Mouse (Mus musculus): ENCODE data around the gene Nrxn3. TPM values are rescaled to one million over a fixed set of nuclear protein-coding genes. Genes with fewer than 3 reads are reported as not detected.

Gene Nrxn3
- polyA plus RNA-seq, 1 experiment from 2014 or later: 0.31 TPM

DNA sequence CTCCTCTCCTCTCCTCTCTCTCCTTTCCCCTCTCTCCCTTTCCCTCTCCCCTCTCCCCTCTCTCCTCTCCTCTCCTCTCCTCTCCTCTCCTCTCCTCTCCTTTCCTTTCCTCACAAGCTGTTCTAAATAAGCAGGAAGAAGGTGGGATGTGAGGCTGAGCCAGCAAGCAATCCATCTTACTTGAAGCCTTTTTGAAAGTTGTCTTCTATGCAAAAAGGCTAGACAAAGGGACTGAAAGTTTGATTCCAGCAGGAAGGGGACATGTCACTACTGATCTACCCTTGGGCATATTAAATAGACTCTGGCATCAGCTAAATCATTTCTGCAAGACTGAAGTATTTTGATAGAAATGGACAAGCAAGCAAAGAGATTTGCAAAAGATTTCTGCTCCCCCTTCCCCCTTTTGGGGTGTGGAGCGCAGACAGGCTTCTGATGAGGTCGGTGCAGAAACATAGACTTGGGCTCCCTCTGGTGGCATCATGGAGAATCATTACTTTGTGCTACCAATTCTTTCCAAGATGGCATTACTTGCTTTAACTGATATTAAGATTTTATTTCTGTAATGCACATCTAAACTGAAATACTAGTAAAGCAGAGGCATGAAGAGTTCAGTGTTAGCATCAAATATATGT is 728.1 kb downstream of the Nrxn3 start:
- Histone ChIP-seq H3K4me3 (ENCODE audit: low read depth, low read length) (no peak overlapping the region), H3K9ac (ENCODE audit: low read length) (no peak overlapping the region), H3K27ac (replicated peaks; ENCODE audit: low read depth, low read length) (no peak overlapping the region), H3K4me1 (ENCODE audit: control insufficient read depth, insufficient read depth, low read length) (no peaks in the 10 kb centered on the region), H3K27me3 (ENCODE audit: control insufficient read depth, insufficient read depth, low read length) (no peaks in the 10 kb centered on the region), H3K36me3 (ENCODE audit: control insufficient read depth, insufficient read depth, low read length) (no peaks in the 10 kb centered on the region), H3K9me3 (ENCODE audit: control insufficient read depth, low read length) (no peaks in the 10 kb centered on the region), H3K4me2 (ENCODE audit: low read depth, severe bottlenecking) (no peak overlapping the region)
- ATAC-seq (ENCODE audit: insufficient number of reproducible peaks, low FRiP score, low TSS enrichment, low read depth): no peak
- 11% methylated on average over 2 of the region's 2 CpGs for WGBS
- peak; percentile 54 for DNase-seq (ENCODE audit: low spot score)

DNA sequence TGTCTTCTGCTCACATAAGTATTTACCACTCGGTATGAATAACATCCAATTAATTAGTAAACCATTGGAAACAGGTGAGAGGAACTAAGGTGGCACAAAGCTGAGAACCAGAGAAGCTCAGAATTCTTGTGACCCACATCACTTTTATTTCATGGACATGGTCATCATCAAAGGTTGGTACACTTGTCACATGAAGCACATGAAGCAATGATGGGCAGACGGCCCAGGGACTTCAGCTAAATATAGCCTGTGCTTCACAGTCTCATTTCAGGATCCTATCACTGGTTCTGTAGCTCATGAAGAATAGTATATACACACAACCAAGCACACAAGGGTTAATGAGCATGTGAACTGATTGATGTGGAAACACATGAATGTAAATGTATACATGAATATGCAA is 747.5 kb downstream of the Nrxn3 start:
- no peak overlapping the region for H3K4me2 ChIP-seq (ENCODE audit: low read depth, severe bottlenecking)
- no peaks in the 10 kb centered on the region for H3K4me1 ChIP-seq (ENCODE audit: control insufficient read depth, insufficient read depth, low read length)
- 81% methylated on average over 2 of the region's 2 CpGs for WGBS
- ATAC-seq (ENCODE audit: insufficient number of reproducible peaks, low FRiP score, low TSS enrichment, low read depth): no peak
- no peak overlapping the region for H3K4me3 ChIP-seq (ENCODE audit: low read depth, low read length)
- no peak for DNase-seq (ENCODE audit: low spot score)
- no peak overlapping the region for H3K27ac ChIP-seq (replicated peaks; ENCODE audit: low read depth, low read length)
- H3K36me3 ChIP-seq (ENCODE audit: control insufficient read depth, insufficient read depth, low read length): no peaks in the 10 kb centered on the region
- H3K9me3 ChIP-seq (ENCODE audit: control insufficient read depth, low read length): no peaks in the 10 kb centered on the region
- no peaks in the 10 kb centered on the region for H3K27me3 ChIP-seq (ENCODE audit: control insufficient read depth, insufficient read depth, low read length)
- no peak overlapping the region for H3K9ac ChIP-seq (ENCODE audit: low read length)

DNA sequence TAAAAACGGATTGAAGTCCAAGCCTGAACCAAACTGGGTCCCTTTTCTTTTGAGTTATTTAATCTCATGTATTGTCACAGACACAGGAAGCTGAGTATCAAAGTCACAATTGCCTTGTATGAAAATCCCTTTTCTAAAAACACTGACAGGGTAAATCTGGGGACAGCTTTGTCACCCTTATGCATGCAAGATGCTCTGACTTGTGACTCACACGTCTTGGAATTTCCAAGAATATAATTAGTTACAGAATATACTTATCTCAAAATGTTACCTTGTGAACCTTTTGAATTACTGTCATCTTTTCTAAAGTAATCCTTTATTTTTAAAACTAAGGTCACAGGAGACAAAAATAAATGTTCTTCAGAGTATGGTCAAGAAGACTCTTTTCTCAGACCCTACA is 748.6 kb downstream of the Nrxn3 start:
- ATAC-seq (ENCODE audit: insufficient number of reproducible peaks, low FRiP score, low TSS enrichment, low read depth): no peak
- Histone ChIP-seq H3K9me3 (ENCODE audit: control insufficient read depth, low read length) (no peaks in the 10 kb centered on the region), H3K4me3 (ENCODE audit: low read depth, low read length) (no peak overlapping the region), H3K4me2 (ENCODE audit: low read depth, severe bottlenecking) (no peak overlapping the region), H3K36me3 (ENCODE audit: control insufficient read depth, insufficient read depth, low read length) (no peaks in the 10 kb centered on the region), H3K9ac (ENCODE audit: low read length) (no peak overlapping the region), H3K27me3 (ENCODE audit: control insufficient read depth, insufficient read depth, low read length) (no peaks in the 10 kb centered on the region), H3K27ac (replicated peaks; ENCODE audit: low read depth, low read length) (no peak overlapping the region), H3K4me1 (ENCODE audit: control insufficient read depth, insufficient read depth, low read length) (no peaks in the 10 kb centered on the region)
- no peak for DNase-seq (ENCODE audit: low spot score)
- WGBS: 63% methylated on average over 2 of the region's 2 CpGs

DNA sequence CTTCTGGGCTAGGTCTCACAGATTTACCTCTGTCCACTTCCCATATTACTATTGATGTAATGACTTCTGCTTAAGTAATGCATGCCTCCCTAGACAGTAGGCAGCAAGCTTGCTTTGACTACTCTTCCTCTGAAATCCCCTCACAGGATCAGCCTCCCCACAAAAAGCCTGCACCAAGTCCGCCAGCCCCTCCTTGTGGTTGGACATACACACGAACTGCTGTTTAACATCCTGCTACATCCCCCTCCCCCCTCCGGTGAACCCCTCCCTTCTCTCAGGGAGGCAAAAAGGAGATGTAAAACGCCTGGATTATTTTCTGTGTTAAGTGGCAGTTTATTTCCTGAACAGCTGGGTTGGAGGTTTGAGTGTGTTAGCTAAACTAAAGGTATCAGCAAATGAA is 749.2 kb downstream of the Nrxn3 start:
- 55% methylated on average over 4 of the region's 4 CpGs for WGBS
- no peak for DNase-seq (ENCODE audit: low spot score)

DNA sequence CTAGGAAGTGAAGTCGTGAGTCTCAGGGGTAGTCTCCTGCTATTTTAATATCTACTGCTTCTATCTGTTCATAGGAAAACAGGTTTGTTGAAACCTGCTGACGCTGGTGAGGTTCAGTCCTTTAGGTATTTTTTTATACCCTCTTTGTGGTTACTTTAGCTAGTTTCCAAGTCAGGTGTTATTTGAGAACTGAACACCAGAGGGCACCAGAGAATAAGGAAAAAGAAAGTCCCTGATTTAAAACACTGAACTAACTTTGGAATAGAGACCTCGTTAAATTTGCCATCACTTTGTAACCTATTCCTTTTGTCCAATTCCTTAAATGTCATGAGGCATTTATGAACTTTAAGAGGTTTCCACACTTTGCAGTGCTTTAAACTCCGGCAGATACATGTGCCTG is 756.4 kb downstream of the Nrxn3 start:
- ATAC-seq (ENCODE audit: insufficient number of reproducible peaks, low FRiP score, low TSS enrichment, low read depth): no peak
- DNase-seq (ENCODE audit: low spot score): peak; percentile 49
- Histone ChIP-seq H3K4me1 (ENCODE audit: control insufficient read depth, insufficient read depth, low read length) (no peaks in the 10 kb centered on the region), H3K9ac (ENCODE audit: low read length) (no peak overlapping the region), H3K4me3 (ENCODE audit: low read depth, low read length) (no peak overlapping the region), H3K4me2 (ENCODE audit: low read depth, severe bottlenecking) (no peak overlapping the region), H3K9me3 (ENCODE audit: control insufficient read depth, low read length) (no peaks in the 10 kb centered on the region), H3K27me3 (ENCODE audit: control insufficient read depth, insufficient read depth, low read length) (no peaks in the 10 kb centered on the region), H3K27ac (replicated peaks; ENCODE audit: low read depth, low read length) (no peak overlapping the region), H3K36me3 (ENCODE audit: control insufficient read depth, insufficient read depth, low read length) (no peaks in the 10 kb centered on the region)
- 22% methylated on average over 4 of the region's 4 CpGs for WGBS

More for the DNA sequence above, 749.2 kb downstream of the Nrxn3 start:
- H3K27ac ChIP-seq (replicated peaks; ENCODE audit: low read depth, low read length): no peak overlapping the region
- no peak overlapping the region for H3K4me3 ChIP-seq (ENCODE audit: low read depth, low read length)
- no peaks in the 10 kb centered on the region for H3K4me1 ChIP-seq (ENCODE audit: control insufficient read depth, insufficient read depth, low read length)
- H3K27me3 ChIP-seq (ENCODE audit: control insufficient read depth, insufficient read depth, low read length): no peaks in the 10 kb centered on the region
- no peak overlapping the region for H3K4me2 ChIP-seq (ENCODE audit: low read depth, severe bottlenecking)
- H3K9me3 ChIP-seq (ENCODE audit: control insufficient read depth, low read length): no peaks in the 10 kb centered on the region
- no peak overlapping the region for H3K9ac ChIP-seq (ENCODE audit: low read length)
- ATAC-seq (ENCODE audit: insufficient number of reproducible peaks, low FRiP score, low TSS enrichment, low read depth): no peak
- no peaks in the 10 kb centered on the region for H3K36me3 ChIP-seq (ENCODE audit: control insufficient read depth, insufficient read depth, low read length)

DNA sequence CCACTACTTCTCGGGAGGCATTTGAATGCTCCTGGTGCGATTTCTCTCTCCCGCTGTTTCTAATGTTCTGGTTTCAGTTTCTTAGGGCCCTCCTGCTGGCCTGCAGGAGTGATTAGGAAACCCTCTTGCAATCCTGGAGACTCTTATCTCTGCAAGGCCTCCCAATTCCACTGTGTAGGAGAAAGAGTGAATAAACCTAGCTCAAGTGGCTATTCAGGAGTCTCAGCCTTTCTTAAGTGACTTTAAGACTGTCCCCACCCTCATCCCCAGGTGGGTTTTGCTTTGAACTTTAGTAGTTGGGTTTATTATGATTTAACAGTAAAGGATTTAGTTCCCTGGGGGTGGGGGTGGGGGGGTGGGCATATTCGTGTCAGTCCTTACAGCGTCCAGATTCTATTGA is 759.5 kb downstream of the Nrxn3 start:
- 25% methylated on average over 5 of the region's 5 CpGs for WGBS
- DNase-seq (ENCODE audit: low spot score): no peak

DNA sequence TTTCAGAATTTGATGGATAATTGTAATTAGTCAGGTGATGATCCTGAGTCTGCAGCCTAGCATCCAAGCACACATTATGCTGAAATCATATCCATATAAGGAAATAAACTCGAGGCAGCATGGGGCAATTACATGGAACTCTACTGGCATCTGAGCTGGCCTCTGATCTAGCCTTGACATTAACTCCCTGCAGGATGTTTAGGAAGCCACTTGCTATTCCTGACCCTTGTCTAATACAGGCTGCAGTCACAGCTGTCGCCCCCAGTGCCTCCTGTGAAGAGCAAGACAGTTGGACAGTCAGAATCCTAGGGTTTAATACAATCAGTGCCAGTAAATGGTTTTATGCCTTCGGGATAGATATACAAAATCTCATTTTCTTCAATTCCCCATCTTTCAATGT is 781.4 kb downstream of the Nrxn3 start:
- H3K27ac ChIP-seq (replicated peaks; ENCODE audit: low read depth, low read length): no peak overlapping the region
- ATAC-seq (ENCODE audit: insufficient number of reproducible peaks, low FRiP score, low TSS enrichment, low read depth) (no peak), DNase-seq (ENCODE audit: low spot score) (no peak)
- no peaks in the 10 kb centered on the region for H3K9me3 ChIP-seq (ENCODE audit: control insufficient read depth, low read length)
- H3K36me3 ChIP-seq (ENCODE audit: control insufficient read depth, insufficient read depth, low read length): no peaks in the 10 kb centered on the region
- no peak overlapping the region for H3K4me3 ChIP-seq (ENCODE audit: low read depth, low read length)
- 63% methylated on average over 3 of the region's 3 CpGs for WGBS
- no peaks in the 10 kb centered on the region for H3K4me1 ChIP-seq (ENCODE audit: control insufficient read depth, insufficient read depth, low read length)
- H3K27me3 ChIP-seq (ENCODE audit: control insufficient read depth, insufficient read depth, low read length): no peaks in the 10 kb centered on the region
- no peak overlapping the region for H3K9ac ChIP-seq (ENCODE audit: low read length)
- no peak overlapping the region for H3K4me2 ChIP-seq (ENCODE audit: low read depth, severe bottlenecking)

More for the DNA sequence above, 759.5 kb downstream of the Nrxn3 start:
- Histone ChIP-seq H3K4me2 (ENCODE audit: low read depth, severe bottlenecking) (no peak overlapping the region), H3K4me1 (ENCODE audit: control insufficient read depth, insufficient read depth, low read length) (no peaks in the 10 kb centered on the region), H3K4me3 (ENCODE audit: low read depth, low read length) (no peak overlapping the region), H3K27ac (replicated peaks; ENCODE audit: low read depth, low read length) (no peak overlapping the region), H3K9ac (ENCODE audit: low read length) (no peak overlapping the region), H3K27me3 (ENCODE audit: control insufficient read depth, insufficient read depth, low read length) (no peaks in the 10 kb centered on the region), H3K9me3 (ENCODE audit: control insufficient read depth, low read length) (no peaks in the 10 kb centered on the region), H3K36me3 (ENCODE audit: control insufficient read depth, insufficient read depth, low read length) (no peaks in the 10 kb centered on the region)
- no peak for ATAC-seq (ENCODE audit: insufficient number of reproducible peaks, low FRiP score, low TSS enrichment, low read depth)

DNA sequence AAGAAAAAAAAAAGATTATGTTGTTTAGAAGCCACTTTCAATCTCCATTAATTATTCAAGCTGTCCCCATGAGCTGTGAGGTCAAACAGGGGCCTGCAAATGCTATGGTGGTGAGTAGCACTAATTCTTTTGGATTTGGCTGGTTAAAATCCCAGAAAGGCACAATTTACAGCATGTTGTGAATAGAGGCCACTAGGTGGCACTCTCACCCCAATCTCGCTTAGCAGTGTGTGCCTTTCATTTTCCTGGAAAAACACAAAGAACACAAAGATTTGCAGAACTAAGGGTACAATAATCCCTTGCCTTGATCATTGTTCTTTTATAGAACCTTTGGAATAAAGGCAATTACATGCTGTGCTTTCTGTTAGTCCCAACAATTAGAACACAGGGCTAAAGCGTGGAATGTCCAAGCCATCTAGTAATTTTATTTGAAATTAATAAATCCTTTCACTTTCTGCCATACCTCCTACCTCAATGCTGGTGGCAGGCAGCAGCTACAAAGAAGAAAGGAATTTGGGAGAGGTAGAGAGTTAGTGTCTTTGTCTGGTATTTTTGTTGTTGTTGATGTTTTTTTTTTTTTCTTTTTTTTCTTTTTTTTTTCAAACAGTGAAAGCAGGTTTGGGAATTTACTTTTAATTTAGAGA is 782.6 kb downstream of the Nrxn3 start:
- ATAC-seq (ENCODE audit: insufficient number of reproducible peaks, low FRiP score, low TSS enrichment, low read depth) (peak; percentile 55; the same call in 1 of the 2 replicates), DNase-seq (ENCODE audit: low spot score) (peak; percentile 75)
- WGBS: 40% methylated on average over 2 of the region's 2 CpGs

DNA sequence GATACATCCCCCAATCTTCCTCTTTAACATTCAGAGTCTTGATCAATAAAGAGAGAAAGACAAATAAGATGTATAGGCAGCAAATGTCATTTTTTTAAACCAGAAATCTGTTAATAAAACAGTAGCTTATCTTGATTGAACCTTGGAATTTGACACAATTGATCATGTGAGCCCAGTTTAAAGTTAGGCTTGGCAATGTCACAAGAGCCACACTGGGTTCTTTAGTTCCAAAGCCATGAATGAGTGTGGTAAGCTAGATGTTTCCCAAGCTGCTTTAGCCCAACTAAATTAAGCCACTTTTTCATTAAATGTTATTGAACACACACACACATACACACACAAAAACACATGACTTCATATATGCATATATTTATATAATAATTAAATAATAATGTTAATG is 786.3 kb downstream of the Nrxn3 start:
- Histone ChIP-seq H3K27me3 (ENCODE audit: control insufficient read depth, insufficient read depth, low read length) (no peaks in the 10 kb centered on the region), H3K9me3 (ENCODE audit: control insufficient read depth, low read length) (no peaks in the 10 kb centered on the region), H3K4me1 (ENCODE audit: control insufficient read depth, insufficient read depth, low read length) (no peaks in the 10 kb centered on the region), H3K4me3 (ENCODE audit: low read depth, low read length) (no peak overlapping the region), H3K27ac (replicated peaks; ENCODE audit: low read depth, low read length) (no peak overlapping the region), H3K4me2 (ENCODE audit: low read depth, severe bottlenecking) (no peak overlapping the region), H3K36me3 (ENCODE audit: control insufficient read depth, insufficient read depth, low read length) (no peaks in the 10 kb centered on the region), H3K9ac (ENCODE audit: low read length) (no peak overlapping the region)
- no peak for ATAC-seq (ENCODE audit: insufficient number of reproducible peaks, low FRiP score, low TSS enrichment, low read depth)
- DNase-seq (ENCODE audit: low spot score): no peak

More for the DNA sequence above, 782.6 kb downstream of the Nrxn3 start:
- H3K4me2 ChIP-seq (ENCODE audit: low read depth, severe bottlenecking): no peak overlapping the region
- no peaks in the 10 kb centered on the region for H3K36me3 ChIP-seq (ENCODE audit: control insufficient read depth, insufficient read depth, low read length)
- no peaks in the 10 kb centered on the region for H3K27me3 ChIP-seq (ENCODE audit: control insufficient read depth, insufficient read depth, low read length)
- H3K27ac ChIP-seq (replicated peaks; ENCODE audit: low read depth, low read length): no peak overlapping the region
- H3K9ac ChIP-seq (ENCODE audit: low read length): no peak overlapping the region
- no peak overlapping the region for H3K4me3 ChIP-seq (ENCODE audit: low read depth, low read length)
- H3K4me1 ChIP-seq (ENCODE audit: control insufficient read depth, insufficient read depth, low read length): no peaks in the 10 kb centered on the region
- no peaks in the 10 kb centered on the region for H3K9me3 ChIP-seq (ENCODE audit: control insufficient read depth, low read length)
